Mouse (Mus musculus): Measurements from ENCODE around the gene Bglap3.

- TF ChIP-seq CTCF (IDR thresholded peaks at IDR 0.05; ENCODE audit: borderline replicate concordance, extremely low read depth, insufficient read depth, insufficient read length) (no peak), POLR2A (IDR thresholded peaks at IDR 0.05; ENCODE audit: borderline replicate concordance, extremely low read depth, insufficient read depth, insufficient read length, poor library complexity, severe bottlenecking) (no peak)
Observed at GRCm38 (mm10) chr3:88393776-88394375, 21.3 kb upstream of the Bglap3 start.
